Mouse (Mus musculus) heart, embryonic 11.5 days (tissue): ENCODE measurements around the gene Golga4. TPM values are rescaled to one million over a fixed set of nuclear protein-coding genes. Genes with fewer than 3 reads are reported as not detected.
A peak's percentile ranks its signal among the peaks of the same experiment; 100 is the strongest.

Source experiments
- ATAC-seq: fragments of 200-750 bp; cut with Nextera tagmentation; replicated peaks from 2 replicates; pipeline ENCODE4 v1.8.0; 2017; ENCODE audit warnings: moderate library complexity; ENCODE audit not compliant: insufficient number of reproducible peaks, low FRiP score, low TSS enrichment
- H3K27ac ChIP-seq: fragments of 300-500 bp; sonication (generic); 2 replicates; pipeline ENCODE4 v1.5.1; 2014; ENCODE audit warnings: mild to moderate bottlenecking, low read depth, low read length
- H3K27me3 ChIP-seq: fragments of 300-500 bp; sonication (generic); 2 replicates; pipeline ENCODE4 v1.6.1; 2014; ENCODE audit warnings: mild to moderate bottlenecking, low read length, mixed read lengths; ENCODE audit not compliant: control insufficient read depth, insufficient read depth
- H3K36me3 ChIP-seq: fragments of 300-500 bp; sonication (generic); 2 replicates; pipeline ENCODE4 v1.6.1; 2014; ENCODE audit warnings: mild to moderate bottlenecking, low read length, moderate library complexity, mixed read lengths; ENCODE audit not compliant: control insufficient read depth, insufficient read depth
- H3K4me1 ChIP-seq: fragments of 300-500 bp; sonication (generic); 2 replicates; pipeline ENCODE4 v1.6.1; 2014; ENCODE audit warnings: low read length; ENCODE audit not compliant: control insufficient read depth, insufficient read depth
- H3K4me2 ChIP-seq: fragments of 300-500 bp; sonication (generic); 2 replicates; pipeline ENCODE4 v1.6.1; 2014; ENCODE audit warnings: mild to moderate bottlenecking, moderate library complexity
- H3K4me3 ChIP-seq: fragments of 300-500 bp; sonication (generic); 2 replicates; pipeline ENCODE4 v1.5.1; 2014; ENCODE audit warnings: low read depth, low read length
- H3K9ac ChIP-seq: fragments of 300-500 bp; sonication (generic); 2 replicates; pipeline ENCODE4 v1.6.1; 2014; ENCODE audit warnings: mild to moderate bottlenecking, low read depth, low read length, moderate library complexity
- H3K9me3 ChIP-seq: fragments of 300-500 bp; sonication (generic); replicated peaks from 2 replicates; pipeline ENCODE4 v1.6.1; 2016; ENCODE audit warnings: low read length; ENCODE audit not compliant: control insufficient read depth
- WGBS: fragments of 180-500 bp; shearing (Covaris S2); extraction: QIAGEN DNeasy Blood & Tissue Kit; methylation state at CpG from one replicate; pipeline ENCODE4 v1.1.7; 2014; ENCODE audit not compliant: insufficient replicate concordance; 5-methylcytosine and 5-hydroxymethylcytosine counted together
- polyA plus RNA-seq: library from polyadenylated mRNA; unstranded; fragments of >200 nt; fragmentation: Nextera tagmentation; extraction: Ambion mirVana; gene quantifications from 2 replicates; pipeline ENCODE4 v1.2.1, GENCODE M21; 2014

Golga4 gene
- polyA plus RNA-seq, 1 experiment from 2014 or later, result 64.9 TPM

GRCm38 (mm10) chr9:118571701-118572100 lies 65.6 kb downstream of the Golga4 start:
- H3K27me3 ChIP-seq, result no peaks in the 10 kb centered on the region
- H3K9me3 ChIP-seq, result no peaks in the 10 kb centered on the region
- no peak overlapping the region for H3K9ac ChIP-seq
- no peak overlapping the region for H3K27ac ChIP-seq
- no peak for ATAC-seq
- WGBS, result 84% methylated on average over 4 of the region's 4 CpGs
- H3K4me2 ChIP-seq, result no peak overlapping the region
- H3K4me3 ChIP-seq, result no peak overlapping the region
- H3K4me1 ChIP-seq, result no peaks in the 10 kb centered on the region
- H3K36me3 ChIP-seq, result peaks cover 25% of the 10 kb centered on the region

- Histone ChIP-seq H3K27me3 (no peaks in the 10 kb centered on the region), H3K4me3 (no peak overlapping the region), H3K9me3 (no peaks in the 10 kb centered on the region), H3K4me2 (no peak overlapping the region), H3K4me1 (no peaks in the 10 kb centered on the region), H3K36me3 (peaks cover 11% of the 10 kb centered on the region; the same call in 1 of the 2 replicates), H3K9ac (no peak overlapping the region), H3K27ac (no peak overlapping the region)
- ATAC-seq, result no peak
- WGBS, result 89% methylated on average over 5 of the region's 5 CpGs
These were observed 68.8 kb downstream of the Golga4 start for GRCm38 (mm10) chr9:118574911-118575310.

GRCm38 (mm10) chr9:118580371-118580770 lies 74.3 kb downstream of the Golga4 start:
- H3K36me3 ChIP-seq, result peaks cover 8% of the 10 kb centered on the region
- no peak overlapping the region for H3K4me3 ChIP-seq
- no peak for ATAC-seq
- no peak overlapping the region for H3K9ac ChIP-seq
- no peak overlapping the region for H3K4me2 ChIP-seq
- H3K9me3 ChIP-seq, result no peaks in the 10 kb centered on the region
- no peaks in the 10 kb centered on the region for H3K27me3 ChIP-seq
- WGBS, result 62% methylated on average over 6 of the region's 6 CpGs
- H3K27ac ChIP-seq, result no peak overlapping the region
- no peaks in the 10 kb centered on the region; the same call in 1 of the 2 replicates for H3K4me1 ChIP-seq

GRCm38 (mm10) chr9:118582757-118583156 lies 76.7 kb downstream of the Golga4 start:
- no peaks in the 10 kb centered on the region for H3K9me3 ChIP-seq
- H3K27ac ChIP-seq, result no peak overlapping the region
- no peak overlapping the region for H3K4me2 ChIP-seq
- peaks cover 5% of the 10 kb centered on the region; the same call in 1 of the 2 replicates for H3K36me3 ChIP-seq
- no peaks in the 10 kb centered on the region; the same call in 1 of the 2 replicates for H3K4me1 ChIP-seq
- H3K9ac ChIP-seq, result no peak overlapping the region
- ATAC-seq, result no peak
- no peaks in the 10 kb centered on the region for H3K27me3 ChIP-seq
- WGBS, result 68% methylated on average over 6 of the region's 6 CpGs
- H3K4me3 ChIP-seq, result no peak overlapping the region

- Histone ChIP-seq H3K4me1 (peaks cover 8% of the 10 kb centered on the region), H3K4me3 (no peak overlapping the region), H3K9me3 (no peaks in the 10 kb centered on the region), H3K36me3 (peaks cover 5% of the 10 kb centered on the region; the same call in 1 of the 2 replicates), H3K4me2 (no peak overlapping the region), H3K9ac (no peak overlapping the region), H3K27me3 (no peaks in the 10 kb centered on the region), H3K27ac (no peak overlapping the region)
- no peak for ATAC-seq
- 42% methylated on average over 1 of the region's 1 CpGs for WGBS
These were observed 78.8 kb downstream of the Golga4 start for GRCm38 (mm10) chr9:118584838-118585237.

- WGBS, result 74% methylated on average over 6 of the region's 6 CpGs
- H3K36me3 ChIP-seq, result peaks cover 5% of the 10 kb centered on the region; the same call in 1 of the 2 replicates
- no peaks in the 10 kb centered on the region for H3K27me3 ChIP-seq
- no peak overlapping the region for H3K9ac ChIP-seq
- H3K4me3 ChIP-seq, result no peak overlapping the region
- no peaks in the 10 kb centered on the region for H3K9me3 ChIP-seq
- no peak overlapping the region for H3K4me2 ChIP-seq
- no peak overlapping the region for H3K27ac ChIP-seq
- no peak for ATAC-seq
- peaks cover 19% of the 10 kb centered on the region for H3K4me1 ChIP-seq
These were observed 79.9 kb downstream of the Golga4 start for GRCm38 (mm10) chr9:118585998-118586397.

- Histone ChIP-seq H3K9ac (no peak overlapping the region), H3K4me3 (no peak overlapping the region), H3K27me3 (no peaks in the 10 kb centered on the region; the same call in 1 of the 2 replicates), H3K27ac (no peak overlapping the region), H3K4me2 (no peak overlapping the region), H3K36me3 (peaks cover 5% of the 10 kb centered on the region; the same call in 1 of the 2 replicates), H3K4me1 (peaks cover 26% of the 10 kb centered on the region), H3K9me3 (no peaks in the 10 kb centered on the region)
- no peak for ATAC-seq
- WGBS, result 61% methylated on average over 4 of the region's 4 CpGs
These were observed 81.0 kb downstream of the Golga4 start for GRCm38 (mm10) chr9:118587115-118587514.

- Histone ChIP-seq H3K9me3 (no peaks in the 10 kb centered on the region), H3K27ac (no peak overlapping the region), H3K9ac (no peak overlapping the region), H3K36me3 (no peaks in the 10 kb centered on the region), H3K27me3 (no peaks in the 10 kb centered on the region; the same call in 1 of the 2 replicates), H3K4me3 (no peak overlapping the region), H3K4me2 (no peak overlapping the region), H3K4me1 (peaks cover 38% of the 10 kb centered on the region)
- WGBS, result 31% methylated on average over 3 of the region's 3 CpGs
- ATAC-seq, result no peak
These were observed 83.2 kb downstream of the Golga4 start for GRCm38 (mm10) chr9:118589249-118589648.

- Histone ChIP-seq H3K27me3 (no peaks in the 10 kb centered on the region; the same call in 1 of the 2 replicates), H3K4me3 (no peak overlapping the region), H3K9ac (no peak overlapping the region), H3K9me3 (no peaks in the 10 kb centered on the region), H3K4me1 (peaks cover 38% of the 10 kb centered on the region), H3K36me3 (no peaks in the 10 kb centered on the region), H3K27ac (peak overlapping the region; percentile 22), H3K4me2 (no peak overlapping the region)
- 15% methylated on average over 7 of the region's 7 CpGs for WGBS
- no peak for ATAC-seq
These were observed 84.2 kb downstream of the Golga4 start for GRCm38 (mm10) chr9:118590230-118590629.
